8 mouse cellular contexts compared by ENCODE assay signal in the genomic region with DNA sequence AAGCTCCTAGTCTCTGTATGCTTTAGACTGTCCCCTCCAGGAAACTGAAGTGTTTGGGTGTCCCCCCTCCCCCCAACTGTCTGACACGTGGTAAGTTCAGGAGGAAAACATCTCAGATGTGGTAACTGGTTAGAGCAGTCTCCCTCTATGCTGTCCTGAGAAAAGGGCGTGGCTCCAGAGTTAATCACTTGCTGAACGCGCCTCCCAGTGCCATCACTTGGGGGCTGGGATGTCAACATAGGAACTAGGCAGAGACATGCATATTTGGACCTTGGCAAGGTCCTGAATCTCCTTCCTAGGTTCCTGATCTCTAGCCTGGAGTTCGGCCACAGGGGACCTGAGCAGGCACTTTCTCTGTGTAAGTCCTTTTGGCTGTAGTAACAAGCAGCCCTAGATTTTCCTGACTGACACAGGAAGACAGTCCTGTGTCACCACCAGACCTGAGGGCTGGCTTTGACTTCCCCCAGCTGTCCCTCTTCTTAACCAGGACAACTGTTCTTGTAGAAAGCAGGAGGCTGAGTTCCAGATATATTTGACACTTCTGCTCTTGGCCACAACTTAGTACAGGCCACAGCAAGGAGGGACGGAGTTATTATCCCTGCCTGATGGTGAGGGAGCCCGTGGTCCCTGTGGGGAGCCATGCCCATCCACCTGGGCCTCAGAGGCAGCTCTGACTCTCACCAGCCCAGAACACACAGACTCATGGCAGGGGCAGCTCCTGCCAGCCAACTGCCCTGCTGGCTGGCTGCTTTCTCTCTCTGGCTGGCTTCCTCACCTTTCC. TPM values are rescaled to one million over a fixed set of nuclear protein-coding genes. Genes with fewer than 3 reads are reported as not detected.
DNase-seq lines count a peak whose midpoint lies in the region; ATAC-seq lines count a peak whose summit lies in the region.

No protein-coding gene starts in this region.

- no peaks in the 10 kb centered on the region for H3K27me3 ChIP-seq in heart, embryonic 10.5 days (ENCODE audit: insufficient read depth, poor library complexity, severe bottlenecking)
- no peaks in the 10 kb centered on the region for H3K27me3 ChIP-seq in limb, embryonic 13.5 days

- ATAC-seq in limb, embryonic 13.5 days (ENCODE audit: low FRiP score, low read depth) = 0 out of 2 replicates have a peak, but pooled peaks have one; percentile 6

- 26% methylated on average over 7 of the region's 7 CpGs for WGBS in heart, embryonic 10.5 days
- WGBS in limb, embryonic 13.5 days = 22% methylated on average over 7 of the region's 7 CpGs

- H3K4me2 ChIP-seq in limb, embryonic 13.5 days (replicated peaks) = no peak overlapping the region

- peaks cover 8% of the 10 kb centered on the region for H3K36me3 ChIP-seq in heart, embryonic 10.5 days
- H3K36me3 ChIP-seq in limb, embryonic 13.5 days = peaks cover 13% of the 10 kb centered on the region

- no peaks in the 10 kb centered on the region for H3K9me3 ChIP-seq in heart, embryonic 10.5 days
- no peaks in the 10 kb centered on the region for H3K9me3 ChIP-seq in limb, embryonic 13.5 days

- DNase-seq in heart, embryonic 10.5 days (ENCODE audit: low spot score) = no peak
- DNase-seq in heart, adult 9 months (ENCODE audit: low spot score in 2 of 2) = no peak
- DNase-seq in urinary bladder, postnatal 14 days (ENCODE audit: low spot score) = peak; percentile 33
- no peak for DNase-seq in urinary bladder, postnatal 10 days (ENCODE audit: low spot score)
- DNase-seq in thymus, postnatal 4 days = peak; percentile 59
- DNase-seq in adrenal gland, adult 8-10 months = no peak
- no peak for DNase-seq in layer of hippocampus, adult 18-20 months (ENCODE audit: low spot score in 2 of 2)

- H3K9ac ChIP-seq in limb, embryonic 13.5 days = peak overlapping the region; percentile 35; the same call in 1 of the 2 replicates

- peak overlapping the region; percentile 47; the same call in 1 of the 2 replicates for H3K27ac ChIP-seq in heart, embryonic 10.5 days
- H3K27ac ChIP-seq in limb, embryonic 13.5 days = peak overlapping the region; percentile 39; the same call in 1 of the 2 replicates

- H3K4me3 ChIP-seq in heart, embryonic 10.5 days = no peak overlapping the region
- no peak overlapping the region for H3K4me3 ChIP-seq in limb, embryonic 13.5 days

- peaks cover 31% of the 10 kb centered on the region for H3K4me1 ChIP-seq in heart, embryonic 10.5 days
- H3K4me1 ChIP-seq in limb, embryonic 13.5 days = peaks cover 19% of the 10 kb centered on the region

RNA-seq across cellular contexts. Expression of gene Ldlrap1, which starts 28.9 kb away (rescaled TPM):
- polyA plus RNA-seq in heart, embryonic 10.5 days (2016; fragmentation: Nextera tagmentation; extraction: Ambion mirVana) = 17.6 and 17.8 TPM in 2 replicates
- polyA plus RNA-seq in limb, embryonic 13.5 days (2015; fragmentation: Nextera tagmentation; extraction: Ambion mirVana) = 22.0 and 24.5 TPM in 2 replicates
- 10 to 100 TPM; 46.7 to 49.4 (median 48.4) TPM for total RNA-seq in adrenal gland, adult 8-10 months (2022)
- 1 to 10 TPM; 1.3 to 2.4 TPM for total RNA-seq in layer of hippocampus, adult 18-20 months (2021)

RNA-seq across cellular contexts. Expression of gene Maco1, which starts 56.4 kb away (rescaled TPM):
- polyA plus RNA-seq in heart, embryonic 10.5 days (2016; fragmentation: Nextera tagmentation; extraction: Ambion mirVana) = 21.7 and 31.4 TPM in 2 replicates
- 56.7 and 57.9 TPM in 2 replicates for polyA plus RNA-seq in limb, embryonic 13.5 days (2015; fragmentation: Nextera tagmentation; extraction: Ambion mirVana)
- total RNA-seq in adrenal gland, adult 8-10 months (2022) = 10 to 100 TPM; 36.2 to 51.0 (median 47.8) TPM
- total RNA-seq in layer of hippocampus, adult 18-20 months (2021) = 10 to 100 TPM; 42.5 to 44.9 TPM

Comparison
In these comparisons a context has a peak if more than half of its experiments do, and no peak if none do; other contexts are left out.
1. DNase-seq: peak in urinary bladder, postnatal 14 days (single experiment) and thymus, postnatal 4 days (single experiment); none in heart, embryonic 10.5 days (single experiment), heart, adult 9 months (0 of 2), urinary bladder, postnatal 10 days (single experiment), adrenal gland, adult 8-10 months (single experiment) and layer of hippocampus, adult 18-20 months (0 of 2).
2. RNA of gene Ldlrap1, which starts 28.9 kb away (total RNA-seq): 46.7 to 49.4 TPM in adrenal gland, adult 8-10 months; 1.3 to 2.4 TPM in layer of hippocampus, adult 18-20 months; every median in the first group is over 10 times any median in the second.